Mouse (Mus musculus) mouse embryonic stem cell (cell line): Measurements from ENCODE around the gene Tbc1d32.

Experiments
- in situ Hi-C, 2 experiments: fragments of 300-500 bp; cut with MboI; formaldehyde crosslinking; loops; 1 replicate in 1 of 2; 3 replicates in 1 of 2; pipeline ENCODE4 v1.14.3; 2019 to 2020; ENCODE audit warnings: low sequenced_read_pairs in 2 of 2, low pct_unique_long_range_greater_than_20kb in 1 of 2, mixed read lengths in 1 of 2; ENCODE audit not compliant: unreplicated experiment in 1 of 2

Tbc1d32 gene

GRCm38 (mm10) chr10:56126972-56127371, 101.5 kb downstream of the Tbc1d32 start:
- in situ Hi-C loops = no loop called here

- in situ Hi-C loops = no loop called here
These were observed 112.8 kb downstream of the Tbc1d32 start for GRCm38 (mm10) chr10:56115636-56116180.

- in situ Hi-C loops = no loop called here
These were observed 113.4 kb downstream of the Tbc1d32 start for GRCm38 (mm10) chr10:56114951-56115635.

GRCm38 (mm10) chr10:56106996-56107334, 121.5 kb downstream of the Tbc1d32 start:
- in situ Hi-C loops = no loop called here

- in situ Hi-C loops = no loop called here
These were observed 122.0 kb downstream of the Tbc1d32 start, which contains the start of gene Msl3l2 for GRCm38 (mm10) chr10:56106333-56106995. TSS of gene Msl3l2 (plus strand) at chr10:56106917.

- in situ Hi-C loops = no loop called here
These were observed 128.7 kb downstream of the Tbc1d32 start for GRCm38 (mm10) chr10:56099641-56100310.

- in situ Hi-C loops = no loop called here
These were observed 129.4 kb downstream of the Tbc1d32 start for GRCm38 (mm10) chr10:56099126-56099525.

GRCm38 (mm10) chr10:56096757-56097156, 131.7 kb downstream of the Tbc1d32 start:
- in situ Hi-C loops = no loop called here

- in situ Hi-C loops = no loop called here
These were observed 133.9 kb downstream of the Tbc1d32 start for GRCm38 (mm10) chr10:56094586-56094985.

GRCm38 (mm10) chr10:56089714-56090113, 138.8 kb downstream of the Tbc1d32 start:
- in situ Hi-C loops = no loop called here

- in situ Hi-C loops = no loop called here
These were observed 165.7 kb downstream of the Tbc1d32 start for GRCm38 (mm10) chr10:56062746-56063145.

- in situ Hi-C loops = no loop called here
These were observed 167.2 kb downstream of the Tbc1d32 start for GRCm38 (mm10) chr10:56061238-56061830.

GRCm38 (mm10) chr10:56058979-56059422, 169.5 kb downstream of the Tbc1d32 start:
- in situ Hi-C loops = no loop called here

GRCm38 (mm10) chr10:56025400-56025799, 203.1 kb downstream of the Tbc1d32 start:
- in situ Hi-C loops = no loop called here

GRCm38 (mm10) chr10:56024579-56024978, 203.9 kb downstream of the Tbc1d32 start:
- in situ Hi-C loops = no loop called here

GRCm38 (mm10) chr10:55979898-55980521, 248.5 kb downstream of the Tbc1d32 start:
- in situ Hi-C loops = no loop called here

- in situ Hi-C loops = no loop called here
These were observed 250.5 kb downstream of the Tbc1d32 start for GRCm38 (mm10) chr10:55978001-55978400.
